Mouse (Mus musculus) right cerebral cortex, postnatal 25 days (tissue): ENCODE measurements around the gene Ptprg.

ENCODE experiments used
- DNase-seq: peaks from one replicate; pipeline ENCODE4 v3.0.0; 2022

Gene Ptprg

GRCm38 (mm10) chr14:11690066-11690465, 136.7 kb downstream of the Ptprg start:
- no peak for DNase-seq

DNA sequence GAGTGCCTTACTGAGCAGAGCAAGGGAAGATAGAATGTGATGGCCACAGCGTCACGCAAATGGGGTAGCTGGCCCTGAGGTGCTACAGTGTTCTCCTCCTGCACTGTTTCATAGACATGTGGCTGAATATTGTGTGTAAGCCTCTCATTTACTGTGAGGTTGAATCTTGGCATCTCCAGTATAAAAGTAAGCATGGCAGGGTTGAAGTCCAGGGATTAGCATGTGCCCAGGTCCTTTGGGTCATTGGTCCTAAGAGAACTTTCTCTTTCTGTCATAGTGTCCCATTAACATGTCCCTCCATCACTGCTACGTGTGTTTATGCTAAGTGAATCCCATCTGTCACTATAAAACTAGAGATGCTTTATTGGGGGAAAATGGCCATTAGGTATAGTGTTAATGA, 138.2 kb downstream of the Ptprg start:
- no peak for DNase-seq

- no peak for DNase-seq
These were observed 145.5 kb downstream of the Ptprg start for GRCm38 (mm10) chr14:11698880-11699279.

DNA sequence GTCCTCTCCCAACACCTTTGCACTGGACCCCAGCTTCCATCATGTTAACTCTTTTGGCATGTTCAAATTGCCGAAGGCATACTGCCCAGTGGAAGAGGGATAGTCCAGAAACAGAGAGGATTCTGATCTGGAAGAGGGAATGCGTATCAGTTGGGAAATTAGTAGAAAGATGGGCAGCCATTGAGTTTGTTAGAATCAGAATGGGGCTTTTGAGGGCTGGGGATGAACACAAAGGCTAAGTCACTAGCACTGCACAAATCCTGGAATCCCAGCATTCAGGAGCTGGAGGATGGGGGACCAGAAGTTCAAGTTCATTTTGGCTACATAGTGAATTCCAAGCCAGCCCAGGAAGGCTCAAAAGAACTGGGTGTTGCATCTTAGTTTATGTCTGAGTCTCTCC, 146.3 kb downstream of the Ptprg start:
- DNase-seq, result no peak

GRCm38 (mm10) chr14:11701516-11702249, 148.4 kb downstream of the Ptprg start:
- DNase-seq, result no peak

GRCm38 (mm10) chr14:11702770-11703477, 149.6 kb downstream of the Ptprg start:
- DNase-seq, result no peak

DNA sequence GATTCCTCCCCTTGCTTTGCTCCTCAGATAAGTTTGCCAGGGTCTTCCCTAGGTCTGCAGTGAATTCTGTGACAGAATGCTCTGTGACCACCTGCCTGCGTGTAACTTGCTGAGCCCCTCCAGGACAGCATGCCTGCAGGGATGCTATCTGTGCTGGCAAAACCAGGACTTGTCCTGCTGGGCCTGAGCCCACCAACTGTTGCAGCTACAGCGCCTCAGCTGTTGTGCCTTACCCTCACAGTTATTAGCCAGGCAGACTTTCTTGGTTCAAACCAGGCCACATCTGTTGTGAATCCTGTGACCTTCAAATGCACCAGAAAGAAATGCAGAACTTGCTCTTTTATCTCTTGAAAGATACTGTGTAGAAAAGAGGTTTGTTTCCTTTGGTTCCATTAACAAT, 151.5 kb downstream of the Ptprg start:
- no peak for DNase-seq

- no peak for DNase-seq
These were observed 156.0 kb downstream of the Ptprg start for GRCm38 (mm10) chr14:11709352-11709751.

DNA sequence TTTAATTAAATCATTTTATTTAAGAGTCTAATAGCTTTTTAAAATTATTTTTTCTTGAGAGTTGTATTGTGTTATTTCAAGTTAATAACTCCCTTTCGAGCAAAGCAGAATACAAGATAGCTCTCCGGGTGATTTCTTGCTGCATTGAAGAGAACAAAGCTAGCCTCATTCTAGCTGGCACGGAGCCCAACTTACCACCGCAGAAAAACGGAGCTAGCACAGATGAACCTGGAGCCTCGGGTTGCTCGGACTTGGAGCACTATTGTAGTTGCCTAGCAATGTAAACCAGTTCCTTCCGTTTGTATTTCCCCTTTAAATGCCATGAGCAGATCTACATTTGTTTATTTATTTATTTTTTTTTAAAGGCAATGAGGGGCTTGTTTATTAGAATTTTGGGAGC, 156.5 kb downstream of the Ptprg start:
- DNase-seq, result no peak

GRCm38 (mm10) chr14:11710410-11711122, 157.2 kb downstream of the Ptprg start:
- DNase-seq, result no peak

GRCm38 (mm10) chr14:11712146-11712545, 158.8 kb downstream of the Ptprg start:
- DNase-seq, result no peak

DNA sequence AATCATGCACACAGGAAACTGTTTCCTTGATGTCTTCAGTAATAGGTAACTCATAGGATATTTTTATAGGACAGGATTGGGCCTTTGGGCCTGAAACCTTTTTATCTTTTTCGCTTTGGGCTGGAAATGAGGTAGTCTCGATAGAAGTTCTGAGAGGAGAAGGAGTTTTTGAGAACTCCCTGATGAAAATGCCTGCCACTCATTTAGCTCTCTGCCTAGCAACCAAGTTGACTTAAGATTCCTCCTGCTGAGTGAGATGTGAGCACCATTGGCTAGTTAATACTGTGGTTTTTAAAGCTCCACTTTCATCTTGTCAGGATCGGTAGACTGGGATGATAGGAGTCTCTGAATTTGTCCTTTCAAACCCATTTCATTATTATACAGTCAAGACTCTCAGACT, 162.9 kb downstream of the Ptprg start:
- no peak for DNase-seq

- DNase-seq, result no peak
These were observed 164.9 kb downstream of the Ptprg start for GRCm38 (mm10) chr14:11718201-11718600.

DNA sequence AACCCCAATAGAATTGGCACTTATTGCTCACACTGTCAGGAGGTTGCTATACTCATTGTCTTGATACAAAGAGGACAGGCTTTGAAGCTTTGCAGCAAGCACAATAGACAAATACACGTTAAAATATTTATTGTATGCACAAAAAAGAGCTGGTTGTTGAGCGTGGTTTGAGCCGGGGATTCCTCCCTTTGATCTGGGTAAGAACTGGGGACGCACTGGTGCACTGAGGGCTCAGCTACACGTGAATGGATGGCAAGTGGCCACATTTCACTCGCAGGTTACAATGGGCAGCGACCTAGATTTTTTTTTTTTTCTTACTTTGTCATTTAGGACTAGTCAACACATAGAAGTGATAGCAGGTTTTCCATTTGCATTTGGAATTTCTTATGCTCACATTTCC, 165.9 kb downstream of the Ptprg start:
- DNase-seq, result no peak

- no peak for DNase-seq
These were observed 168.8 kb downstream of the Ptprg start for GRCm38 (mm10) chr14:11722101-11722500.

DNA sequence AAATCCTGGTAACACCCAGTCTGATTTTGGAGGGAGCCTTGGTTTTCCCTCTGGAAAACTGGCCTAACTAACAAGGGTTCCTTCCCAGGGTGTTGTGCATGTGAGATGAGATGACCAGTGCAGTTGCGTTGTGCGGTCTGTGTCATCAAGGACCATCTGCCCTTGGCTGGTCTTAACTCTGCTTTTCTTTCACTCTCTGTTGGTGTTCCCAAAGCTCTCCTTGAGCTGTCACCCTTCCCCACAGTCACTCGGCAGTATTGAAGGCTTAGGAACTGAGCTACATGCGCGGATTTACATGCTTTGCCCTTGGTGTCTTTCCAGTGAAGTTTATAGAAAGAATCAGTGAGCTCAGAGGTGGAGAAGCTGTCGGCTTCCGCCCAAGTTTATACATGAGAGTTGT, 170.5 kb downstream of the Ptprg start:
- no peak for DNase-seq

GRCm38 (mm10) chr14:11731223-11731920, 178.0 kb downstream of the Ptprg start:
- no peak for DNase-seq

DNA sequence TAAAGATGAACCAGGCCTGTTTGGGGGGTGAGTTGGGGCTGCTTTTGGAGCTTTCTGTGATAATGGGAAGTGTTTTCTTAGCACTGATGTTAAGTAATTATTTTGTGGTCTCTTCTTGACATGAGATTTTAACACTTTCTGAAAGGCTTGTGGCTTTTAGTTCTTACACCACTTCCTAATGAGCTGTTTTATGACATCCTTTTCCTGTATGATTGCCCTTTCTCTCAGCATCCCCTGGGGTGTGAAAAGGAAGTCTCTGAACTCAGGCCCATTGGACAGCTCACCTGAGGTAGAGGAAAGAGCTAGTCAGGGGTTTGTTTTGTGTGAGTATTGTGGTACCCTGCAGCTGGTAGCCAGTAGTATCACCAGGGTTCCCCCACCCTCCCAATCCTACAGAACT, 179.0 kb downstream of the Ptprg start:
- no peak for DNase-seq

GRCm38 (mm10) chr14:11743726-11744125, 190.4 kb downstream of the Ptprg start:
- DNase-seq, result no peak

- DNase-seq, result no peak
These were observed 199.3 kb downstream of the Ptprg start for GRCm38 (mm10) chr14:11752678-11753077.

DNA sequence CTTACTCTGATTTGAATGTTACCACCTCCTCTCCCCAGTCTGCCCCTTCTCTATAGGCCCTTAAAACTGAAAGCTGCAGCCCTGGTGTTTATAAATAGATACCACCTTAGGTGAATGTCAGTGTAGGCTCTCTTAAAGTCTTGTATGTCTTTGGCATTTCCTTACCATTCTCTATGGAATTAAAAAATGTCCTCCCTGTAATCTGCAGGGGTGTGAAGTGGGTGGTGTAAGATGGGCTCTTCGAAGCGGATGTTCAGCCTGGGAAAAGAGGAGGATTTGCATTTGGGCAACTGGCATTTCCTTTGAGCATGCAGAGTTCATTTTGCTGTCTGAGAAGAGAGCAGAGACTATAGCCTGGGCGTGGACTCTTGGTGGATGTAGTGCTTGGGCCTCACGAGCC, 201.3 kb downstream of the Ptprg start:
- no peak for DNase-seq

DNA sequence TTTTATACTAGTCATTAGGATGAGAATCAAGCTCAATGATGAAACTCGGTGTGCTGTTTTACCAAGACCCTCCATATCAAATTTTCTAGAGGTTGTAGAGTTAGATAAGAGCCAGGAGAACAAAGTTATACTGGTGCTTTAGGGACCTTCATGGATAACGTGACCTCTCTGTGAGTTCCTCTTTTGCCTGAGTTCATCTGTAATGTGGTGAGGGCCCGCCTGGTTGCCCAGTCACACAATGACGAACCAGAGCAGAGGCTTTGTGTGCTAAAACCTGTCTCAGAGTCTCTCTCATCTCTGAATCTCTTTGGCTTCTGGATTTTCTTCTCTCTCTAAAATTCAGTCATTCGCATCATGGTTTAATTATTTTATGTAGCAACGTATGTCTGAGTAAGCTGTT, 204.9 kb downstream of the Ptprg start:
- DNase-seq, result no peak

DNA sequence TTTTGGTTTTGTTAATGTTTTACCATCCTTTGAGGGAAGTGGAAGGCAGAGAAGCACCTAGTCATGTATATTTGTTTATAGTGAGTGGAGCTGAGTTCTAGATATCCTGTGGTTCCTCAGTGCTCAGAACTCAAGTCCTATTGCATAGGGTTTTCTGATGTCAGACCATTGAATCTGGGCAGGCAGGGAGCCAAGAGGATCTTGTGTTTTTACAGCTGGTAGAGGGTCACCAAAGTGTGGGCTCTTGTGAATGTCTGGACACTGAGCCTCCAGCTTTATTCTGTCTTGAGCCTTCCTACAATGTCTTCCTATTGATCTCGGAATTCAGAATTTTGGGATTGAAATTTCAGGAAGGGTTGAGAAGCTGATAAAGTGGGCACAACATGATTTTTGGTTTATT, 206.0 kb downstream of the Ptprg start:
- no peak for DNase-seq
